ENCODE assay signal across 12 mouse cellular contexts in genomic region chr11:46578771-46579281, GRCm38 (mm10). TPM values are rescaled to one million over a fixed set of nuclear protein-coding genes. Genes with fewer than 3 reads are reported as not detected.
A peak's percentile ranks its signal among the peaks of the same experiment; 100 is the strongest.
DNase-seq lines count a peak whose midpoint lies in the region; ATAC-seq and TF ChIP-seq lines count a peak whose summit lies in the region.
"Had no signal": no experiment of that assay in that cellular context is flagged by ENCODE, and none has a peak within 500 bp of the region (broad histone marks: within the 10 kb centered on the region; RNA-seq: fewer than 3 reads in every experiment).

No protein-coding gene starts in this region.

- peak; percentile 76 for DNase-seq in heart, adult 11 months
- DNase-seq in heart, postnatal 4 days, result no peak
- DNase-seq in adrenal gland, adult 8-10 months, result peak; percentile 76
- DNase-seq in kidney, adult 18-20 months, result peak; percentile 56
- DNase-seq in limb, embryonic 14.5 days (ENCODE audit: low spot score), result peak; percentile 54
- DNase-seq in urinary bladder, postnatal 25 days (ENCODE audit: low spot score), result no peak
- DNase-seq in T-cell, adult 2 months (ENCODE audit: low spot score), result no peak
- DNase-seq: thymus, postnatal 4 days had no signal

- H3K9ac ChIP-seq in limb, embryonic 14.5 days (ENCODE audit: low read depth, low read length, severe bottlenecking), result no peak overlapping the region
- H3K9ac ChIP-seq in forebrain, embryonic 12.5 days, result no peak overlapping the region
- H3K9ac ChIP-seq: hindbrain, embryonic 15.5 days; lung, embryonic 15.5 days had no signal

- H3K27me3 ChIP-seq in limb, embryonic 14.5 days (ENCODE audit: control insufficient read depth, insufficient read depth, low read length), result no peaks in the 10 kb centered on the region
- no peaks in the 10 kb centered on the region for H3K27me3 ChIP-seq in forebrain, embryonic 12.5 days
- H3K27me3 ChIP-seq: hindbrain, embryonic 15.5 days; lung, embryonic 15.5 days had no signal

- H3K4me2 ChIP-seq in limb, embryonic 14.5 days (replicated peaks; ENCODE audit: low read depth, low read length, severe bottlenecking), result no peak overlapping the region
- H3K4me2 ChIP-seq in forebrain, embryonic 12.5 days, result no peak overlapping the region
- H3K4me2 ChIP-seq: heart, embryonic 11.5 days; hindbrain, embryonic 15.5 days; lung, embryonic 15.5 days had no signal

- H3K4me1 ChIP-seq in limb, embryonic 14.5 days (ENCODE audit: control insufficient read depth, insufficient read depth, low read length), result no peaks in the 10 kb centered on the region
- H3K4me1 ChIP-seq in forebrain, embryonic 12.5 days, result no peaks in the 10 kb centered on the region
- H3K4me1 ChIP-seq: hindbrain, embryonic 15.5 days; lung, embryonic 15.5 days had no signal

- WGBS in limb, embryonic 14.5 days, result 43% methylated on average over 5 of the region's 5 CpGs
- WGBS in forebrain, embryonic 12.5 days, result 71% methylated on average over 5 of the region's 5 CpGs

- TF ChIP-seq POLR2A in limb, embryonic 14.5 days (IDR thresholded peaks at IDR 0.05; ENCODE audit: borderline replicate concordance, extremely low read depth, insufficient read depth, insufficient read length), result no peak

- H3K36me3 ChIP-seq in limb, embryonic 14.5 days (ENCODE audit: control insufficient read depth, insufficient read depth, low read length), result no peaks in the 10 kb centered on the region
- H3K36me3 ChIP-seq in forebrain, embryonic 12.5 days (replicated peaks), result no peaks in the 10 kb centered on the region
- H3K36me3 ChIP-seq: hindbrain, embryonic 15.5 days; lung, embryonic 15.5 days had no signal

- H3K9me3 ChIP-seq in limb, embryonic 14.5 days (ENCODE audit: control insufficient read depth, low read length), result no peaks in the 10 kb centered on the region
- H3K9me3 ChIP-seq in forebrain, embryonic 12.5 days, result no peaks in the 10 kb centered on the region
- H3K9me3 ChIP-seq: hindbrain, embryonic 15.5 days; lung, embryonic 15.5 days had no signal

- ATAC-seq in limb, embryonic 14.5 days (ENCODE audit: low FRiP score, low read depth), result peak; percentile 84
- no peak for ATAC-seq in forebrain, embryonic 12.5 days (ENCODE audit: low FRiP score)

- H3K4me3 ChIP-seq in limb, embryonic 14.5 days (replicated peaks; ENCODE audit: low read length), result no peak overlapping the region
- no peak overlapping the region for H3K4me3 ChIP-seq in forebrain, embryonic 12.5 days (replicated peaks)
- H3K4me3 ChIP-seq: hindbrain, embryonic 15.5 days; lung, embryonic 15.5 days had no signal

- H3K27ac ChIP-seq in limb, embryonic 14.5 days (replicated peaks; ENCODE audit: low read depth, low read length), result peak overlapping the region; percentile 73
- H3K27ac ChIP-seq in forebrain, embryonic 12.5 days, result no peak overlapping the region
- H3K27ac ChIP-seq: hindbrain, embryonic 15.5 days; lung, embryonic 15.5 days had no signal

RNA-seq across cellular contexts. Expression of gene BC053393, which starts 7.5 kb away (rescaled TPM):
- not detected for total RNA-seq in heart, postnatal 4 days (2021)
- not detected for total RNA-seq in adrenal gland, adult 8-10 months (2022)
- 0.05 and 0.06 TPM in 2 replicates for polyA plus RNA-seq in limb, embryonic 14.5 days (2012; rRNA removed)
- 0.08 TPM in 1 of 2 replicates, not detected in the other for polyA plus RNA-seq in limb, embryonic 14.5 days (2014; fragmentation: Nextera tagmentation; extraction: Ambion mirVana)
- polyA plus RNA-seq in forebrain, embryonic 12.5 days (2016; fragmentation: Nextera tagmentation; extraction: Ambion mirVana), result not detected in 2 replicates
- polyA plus RNA-seq: hindbrain, embryonic 15.5 days; lung, embryonic 15.5 days had no signal

RNA-seq across cellular contexts. Expression of gene Dppa1, which starts 50.2 kb away (rescaled TPM):
- total RNA-seq in heart, postnatal 4 days (2021), result not detected
- total RNA-seq in adrenal gland, adult 8-10 months (2022), result not detected
- polyA plus RNA-seq in limb, embryonic 14.5 days (2012; rRNA removed), result not detected in 2 replicates
- not detected in 2 replicates for polyA plus RNA-seq in limb, embryonic 14.5 days (2014; fragmentation: Nextera tagmentation; extraction: Ambion mirVana)
- not detected in 2 replicates for polyA plus RNA-seq in forebrain, embryonic 12.5 days (2016; fragmentation: Nextera tagmentation; extraction: Ambion mirVana)
- polyA plus RNA-seq: heart, embryonic 11.5 days; hindbrain, embryonic 15.5 days; lung, embryonic 15.5 days had no signal

RNA-seq across cellular contexts. Expression of gene Gm12169, which starts 54.8 kb away (rescaled TPM):
- not detected for total RNA-seq in heart, postnatal 4 days (2021)
- total RNA-seq in adrenal gland, adult 8-10 months (2022), result not detected
- not detected in 2 replicates for polyA plus RNA-seq in limb, embryonic 14.5 days (2012; rRNA removed)
- not detected in 2 replicates for polyA plus RNA-seq in limb, embryonic 14.5 days (2014; fragmentation: Nextera tagmentation; extraction: Ambion mirVana)
- polyA plus RNA-seq in forebrain, embryonic 12.5 days (2016; fragmentation: Nextera tagmentation; extraction: Ambion mirVana), result not detected in 2 replicates
- polyA plus RNA-seq: heart, embryonic 11.5 days; hindbrain, embryonic 15.5 days; lung, embryonic 15.5 days had no signal

Comparison
In these comparisons a context has a peak if more than half of its experiments do, and no peak if none do; other contexts are left out.
1. DNase-seq: peak in heart, adult 11 months (single experiment), adrenal gland, adult 8-10 months (single experiment), kidney, adult 18-20 months (single experiment) and limb, embryonic 14.5 days (single experiment); none in heart, postnatal 4 days (single experiment), urinary bladder, postnatal 25 days (single experiment) and T-cell, adult 2 months (single experiment).